Mouse (Mus musculus) neural tube, embryonic 15.5 days (tissue): ENCODE measurements at regions not wholly inside any gene's neighbourhood (a gene's known extent, or its start where the extent isn't known, plus 50 kb on each side); places are given as distances from the start of the nearest gene placed in this dataset.
A peak's percentile ranks its signal among the peaks of the same experiment; 100 is the strongest.

Experiments used
- ATAC-seq: fragments of 200-750 bp; cut with Nextera tagmentation; 2 replicates; pipeline ENCODE4 v1.8.0; 2017; ENCODE audit warnings: mild to moderate bottlenecking, moderate TSS enrichment, moderate library complexity; ENCODE audit not compliant: low FRiP score
- H3K27ac ChIP-seq: fragments of 300-500 bp; sonication (generic); replicated peaks from 2 replicates; pipeline ENCODE4 v1.5.1; 2015; ENCODE audit warnings: mild to moderate bottlenecking, inconsistent platforms
- H3K27me3 ChIP-seq: fragments of 300-500 bp; sonication (generic); replicated peaks from 2 replicates; pipeline ENCODE4 v1.6.1; 2015; ENCODE audit warnings: inconsistent platforms
- H3K36me3 ChIP-seq: fragments of 300-500 bp; sonication (generic); 2 replicates; pipeline ENCODE4 v1.6.1; 2015; ENCODE audit warnings: inconsistent platforms
- H3K4me1 ChIP-seq: fragments of 300-500 bp; sonication (generic); 2 replicates; pipeline ENCODE4 v1.6.1; 2015; ENCODE audit warnings: inconsistent platforms
- H3K4me2 ChIP-seq: fragments of 300-500 bp; sonication (generic); 2 replicates; pipeline ENCODE4 v1.6.1; 2015; ENCODE audit warnings: inconsistent platforms, mild to moderate bottlenecking, moderate library complexity
- H3K4me3 ChIP-seq: fragments of 300-500 bp; sonication (generic); replicated peaks from 2 replicates; pipeline ENCODE4 v1.5.1; 2015; ENCODE audit warnings: mild to moderate bottlenecking, inconsistent platforms
- H3K9ac ChIP-seq: fragments of 300-500 bp; sonication (generic); replicated peaks from 2 replicates; pipeline ENCODE4 v1.6.1; 2015; ENCODE audit warnings: mild to moderate bottlenecking, inconsistent platforms
- H3K9me3 ChIP-seq: fragments of 300-500 bp; sonication (generic); replicated peaks from 2 replicates; pipeline ENCODE4 v1.6.1; 2016; ENCODE audit warnings: inconsistent platforms
- WGBS: fragments of 180-500 bp; shearing (Covaris S2); methylation state at CpG from one replicate; pipeline ENCODE4 v1.1.7; 2015; ENCODE audit warnings: mixed read lengths; 5-methylcytosine and 5-hydroxymethylcytosine counted together

DNA sequence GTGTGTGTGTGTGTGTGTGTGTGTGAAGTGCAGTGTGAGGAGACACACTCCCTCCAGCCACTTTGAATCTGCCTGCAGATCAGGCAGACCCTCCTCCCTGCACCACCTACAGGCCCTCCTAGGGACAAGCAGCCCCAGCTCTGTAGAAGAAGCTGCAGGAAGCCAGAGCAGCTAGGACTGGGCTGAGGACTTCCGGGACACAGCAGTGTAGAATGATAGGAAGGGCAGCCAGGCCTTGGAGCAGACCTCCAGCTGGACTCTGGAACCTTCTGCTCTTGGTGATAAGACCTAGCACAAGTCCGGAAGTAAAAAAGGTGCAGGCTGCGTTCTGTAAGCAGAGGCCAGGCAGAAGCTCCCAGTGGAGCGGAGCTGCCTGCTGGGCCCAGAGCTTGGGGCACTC lies 95.8 kb upstream of the Trpm1 start:
- Histone ChIP-seq H3K4me3 (no peak overlapping the region), H3K4me1 (peaks cover 7% of the 10 kb centered on the region; the same call in 1 of the 2 replicates), H3K36me3 (no peaks in the 10 kb centered on the region), H3K9ac (no peak overlapping the region), H3K4me2 (no peak overlapping the region), H3K27me3 (no peaks in the 10 kb centered on the region), H3K9me3 (no peaks in the 10 kb centered on the region), H3K27ac (no peak overlapping the region)
- 64% methylated on average over 4 of the region's 4 CpGs for WGBS
- no peak for ATAC-seq

- WGBS: 78% methylated on average over 3 of the region's 3 CpGs
- H3K36me3 ChIP-seq: no peaks in the 10 kb centered on the region
- H3K4me3 ChIP-seq: no peak overlapping the region
- H3K9me3 ChIP-seq: no peaks in the 10 kb centered on the region
- H3K4me1 ChIP-seq: peaks cover 7% of the 10 kb centered on the region; the same call in 1 of the 2 replicates
- no peak for ATAC-seq
- H3K27me3 ChIP-seq: no peaks in the 10 kb centered on the region
- H3K4me2 ChIP-seq: no peak overlapping the region
- H3K9ac ChIP-seq: no peak overlapping the region
- H3K27ac ChIP-seq: no peak overlapping the region
Measured at GRCm38 (mm10) chr7:64056498-64056897, 97.1 kb upstream of the Trpm1 start.

DNA sequence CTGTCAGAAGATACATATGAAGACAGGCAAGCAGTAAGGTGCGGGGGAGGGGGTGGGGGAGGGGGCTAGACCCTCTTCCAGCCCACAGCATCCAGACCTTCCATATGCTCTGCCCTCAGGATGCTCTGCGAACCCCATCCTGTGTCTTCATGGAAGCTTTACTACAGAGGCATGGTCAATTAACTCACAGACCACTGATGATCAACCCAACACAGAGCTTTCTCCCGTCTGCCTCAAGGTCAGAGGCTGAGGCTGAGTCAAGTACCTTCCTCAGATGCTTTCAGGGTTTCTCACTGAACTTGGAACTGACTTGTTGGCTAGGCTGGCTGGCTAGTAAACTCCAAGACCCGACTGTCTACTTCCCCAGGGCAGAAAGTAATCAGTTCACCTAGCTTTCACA lies 98.6 kb upstream of the Trpm1 start:
- no peak overlapping the region for H3K4me2 ChIP-seq
- WGBS: 83% methylated on average over 4 of the region's 4 CpGs
- peaks cover 10% of the 10 kb centered on the region; the same call in 1 of the 2 replicates for H3K4me1 ChIP-seq
- H3K27ac ChIP-seq: no peak overlapping the region
- no peak overlapping the region for H3K4me3 ChIP-seq
- H3K36me3 ChIP-seq: no peaks in the 10 kb centered on the region
- no peaks in the 10 kb centered on the region for H3K27me3 ChIP-seq
- H3K9me3 ChIP-seq: no peaks in the 10 kb centered on the region
- H3K9ac ChIP-seq: no peak overlapping the region
- no peak for ATAC-seq

- WGBS: 56% methylated on average over 12 of the region's 12 CpGs
Measured at GRCm38 (mm10) chr7:64053766-64054165, 99.9 kb upstream of the Trpm1 start.

GRCm38 (mm10) chr7:64052400-64052799 lies 101.2 kb upstream of the Trpm1 start:
- WGBS: 75% methylated on average over 9 of the region's 9 CpGs
- Histone ChIP-seq H3K9ac (no peak overlapping the region), H3K4me3 (no peak overlapping the region), H3K27ac (no peak overlapping the region), H3K4me2 (no peak overlapping the region), H3K9me3 (no peaks in the 10 kb centered on the region), H3K27me3 (no peaks in the 10 kb centered on the region), H3K36me3 (no peaks in the 10 kb centered on the region), H3K4me1 (peaks cover 23% of the 10 kb centered on the region)
- ATAC-seq: no peak

More at GRCm38 (mm10) chr7:64053766-64054165, 99.9 kb upstream of the Trpm1 start:
- no peak overlapping the region for H3K4me3 ChIP-seq
- H3K27ac ChIP-seq: no peak overlapping the region
- no peaks in the 10 kb centered on the region for H3K27me3 ChIP-seq
- H3K4me1 ChIP-seq: peaks cover 20% of the 10 kb centered on the region
- ATAC-seq: no peak
- no peak overlapping the region for H3K9ac ChIP-seq
- no peaks in the 10 kb centered on the region for H3K9me3 ChIP-seq
- no peaks in the 10 kb centered on the region for H3K36me3 ChIP-seq
- H3K4me2 ChIP-seq: no peak overlapping the region

GRCm38 (mm10) chr7:64050826-64051401 lies 102.7 kb upstream of the Trpm1 start:
- no peak for ATAC-seq
- H3K4me1 ChIP-seq: peaks cover 23% of the 10 kb centered on the region
- no peaks in the 10 kb centered on the region for H3K36me3 ChIP-seq
- no peaks in the 10 kb centered on the region for H3K9me3 ChIP-seq
- WGBS: 92% methylated on average over 3 of the region's 3 CpGs
- no peak overlapping the region for H3K27ac ChIP-seq
- no peak overlapping the region for H3K4me3 ChIP-seq
- no peak overlapping the region for H3K9ac ChIP-seq
- H3K4me2 ChIP-seq: no peak overlapping the region
- no peaks in the 10 kb centered on the region for H3K27me3 ChIP-seq

DNA sequence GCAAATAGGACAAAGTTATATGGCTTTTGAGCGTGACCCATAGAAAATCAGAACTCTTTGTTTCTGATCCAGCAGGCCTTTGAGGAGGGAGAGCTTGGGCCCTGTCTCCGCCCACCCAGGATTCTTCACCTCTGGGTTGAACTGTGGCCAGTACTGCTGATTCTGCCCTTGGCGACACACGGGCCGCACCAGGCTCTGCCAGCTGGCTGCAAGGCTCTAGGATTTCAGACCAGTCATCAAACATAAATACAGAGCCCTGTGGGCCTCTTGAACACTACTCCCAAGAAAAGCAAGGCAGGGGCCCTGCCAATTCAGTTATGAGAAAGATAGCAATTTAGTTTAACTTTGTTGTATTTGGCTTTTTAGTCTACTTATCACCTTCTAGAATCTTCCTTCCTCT lies 103.4 kb upstream of the Trpm1 start:
- ATAC-seq: no peak
- Histone ChIP-seq H3K4me1 (peaks cover 23% of the 10 kb centered on the region), H3K9me3 (no peaks in the 10 kb centered on the region), H3K4me2 (no peak overlapping the region), H3K27ac (no peak overlapping the region), H3K9ac (no peak overlapping the region), H3K27me3 (no peaks in the 10 kb centered on the region), H3K36me3 (no peaks in the 10 kb centered on the region), H3K4me3 (no peak overlapping the region)
- WGBS: 59% methylated on average over 5 of the region's 5 CpGs

DNA sequence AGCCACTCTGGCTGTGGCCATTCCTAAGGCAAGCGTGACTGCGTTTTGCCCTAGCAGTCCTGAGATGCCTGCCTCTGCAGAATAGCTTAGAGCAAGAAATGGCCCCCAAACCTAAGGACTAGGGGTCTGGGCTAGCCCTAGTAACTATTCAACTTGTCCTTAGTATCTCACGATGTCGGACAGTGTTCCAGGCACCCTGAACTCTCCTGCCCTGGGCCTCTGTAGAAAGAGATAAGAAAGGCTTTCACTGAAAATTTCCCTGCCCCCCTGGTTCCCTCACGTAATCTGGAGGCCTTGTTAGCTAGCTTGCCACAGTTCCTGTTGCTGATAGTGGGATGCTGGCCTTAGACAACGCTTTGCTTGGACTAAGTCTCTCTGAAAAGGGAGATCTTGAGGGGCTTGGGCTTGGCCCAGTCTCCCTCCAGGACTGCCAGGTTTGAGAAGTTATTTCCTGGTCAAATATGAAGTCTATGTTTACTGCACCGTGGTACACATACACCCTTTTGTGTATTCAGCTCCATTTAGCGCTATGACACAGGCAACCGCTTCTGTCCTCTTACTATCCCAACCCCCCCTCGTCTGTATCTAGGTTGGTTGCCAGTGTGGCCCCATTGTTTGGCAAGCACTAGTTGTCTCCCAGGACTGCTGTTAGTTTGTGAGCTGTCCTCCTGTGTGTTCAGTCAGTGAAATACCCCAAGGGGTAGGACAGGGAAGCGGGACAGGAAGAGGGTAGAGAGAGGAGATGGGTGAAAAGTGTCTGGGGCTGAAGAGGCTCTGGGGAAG lies 104.3 kb upstream of the Trpm1 start:
- peak overlapping the region; percentile 48; the same call in 1 of the 2 replicates for H3K4me3 ChIP-seq
- no peaks in the 10 kb centered on the region for H3K27me3 ChIP-seq
- peak overlapping the region; percentile 76 for H3K27ac ChIP-seq
- WGBS: 65% methylated on average over 11 of the region's 11 CpGs
- no peak; the same call in 1 of the 2 replicates for ATAC-seq
- H3K4me1 ChIP-seq: peaks cover 23% of the 10 kb centered on the region
- H3K9me3 ChIP-seq: no peaks in the 10 kb centered on the region
- no peaks in the 10 kb centered on the region for H3K36me3 ChIP-seq
- peak overlapping the region; percentile 82 for H3K4me2 ChIP-seq
- no peak overlapping the region for H3K9ac ChIP-seq

GRCm38 (mm10) chr7:64048452-64049182 lies 105.0 kb upstream of the Trpm1 start:
- peak; percentile 93 for ATAC-seq
- H3K36me3 ChIP-seq: no peaks in the 10 kb centered on the region
- 6% methylated on average over 21 of the region's 21 CpGs for WGBS

GRCm38 (mm10) chr7:64047831-64048230 lies 105.8 kb upstream of the Trpm1 start:
- H3K4me3 ChIP-seq: no peak overlapping the region
- H3K9me3 ChIP-seq: no peaks in the 10 kb centered on the region
- peaks cover 23% of the 10 kb centered on the region for H3K4me1 ChIP-seq
- no peaks in the 10 kb centered on the region for H3K27me3 ChIP-seq
- 87% methylated on average over 4 of the region's 4 CpGs for WGBS
- H3K9ac ChIP-seq: peak overlapping the region; percentile 68; the same call in 1 of the 2 replicates
- H3K27ac ChIP-seq: peak overlapping the region; percentile 76; the same call in 1 of the 2 replicates
- ATAC-seq: no peak
- no peaks in the 10 kb centered on the region for H3K36me3 ChIP-seq
- peak overlapping the region; percentile 82; the same call in 1 of the 2 replicates for H3K4me2 ChIP-seq

More at GRCm38 (mm10) chr7:64048452-64049182, 105.0 kb upstream of the Trpm1 start:
- Histone ChIP-seq H3K9ac (peak overlapping the region; percentile 68), H3K4me2 (peak overlapping the region; percentile 82), H3K27me3 (no peaks in the 10 kb centered on the region), H3K4me1 (peaks cover 23% of the 10 kb centered on the region), H3K9me3 (no peaks in the 10 kb centered on the region), H3K27ac (peak overlapping the region; percentile 76), H3K4me3 (peak overlapping the region; percentile 48)

- no peak overlapping the region for H3K27ac ChIP-seq
- no peak overlapping the region for H3K4me2 ChIP-seq
- WGBS: 93% methylated on average over 3 of the region's 3 CpGs
- no peaks in the 10 kb centered on the region for H3K9me3 ChIP-seq
- no peak for ATAC-seq
- H3K4me1 ChIP-seq: peaks cover 21% of the 10 kb centered on the region
- no peak overlapping the region for H3K9ac ChIP-seq
- H3K36me3 ChIP-seq: no peaks in the 10 kb centered on the region
- no peak overlapping the region for H3K4me3 ChIP-seq
- H3K27me3 ChIP-seq: no peaks in the 10 kb centered on the region
Measured at GRCm38 (mm10) chr7:64045292-64045691, 106.6 kb upstream of the Klf13 start.
